Mouse (Mus musculus) c-Kit-positive CD71-positive TER-119-negative erythroid progenitor cells, embryonic 14.5 days (primary cell): ENCODE results near the gene Glyr1.

ENCODE experiments used
- DNase-seq: peaks from one replicate; pipeline ENCODE4 v3.0.0-alpha.2; 2013; ENCODE audit warnings: low read depth

Gene Glyr1

DNA sequence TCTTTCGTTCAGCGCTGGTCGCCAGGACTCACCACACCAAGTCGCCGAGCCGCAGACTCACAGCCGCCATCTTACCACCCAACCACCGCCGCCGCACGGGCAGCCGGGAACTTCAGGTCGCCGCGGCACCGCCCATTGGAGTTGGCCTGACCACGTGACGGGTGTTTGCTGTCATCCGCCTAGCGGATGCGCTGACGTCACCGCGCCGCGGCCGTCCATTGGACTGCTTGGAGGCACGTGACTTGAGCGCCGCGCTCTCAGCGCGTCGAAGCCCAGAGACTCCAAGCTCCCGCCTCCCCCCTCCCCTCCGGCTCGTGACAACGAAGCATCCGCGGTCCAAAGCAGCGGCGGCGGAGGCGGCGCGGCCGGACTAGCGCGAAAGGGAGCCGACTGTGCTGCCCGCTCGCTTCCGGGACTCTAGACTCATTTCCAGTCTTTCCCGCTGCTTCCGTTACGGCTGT, at the start of gene Glyr1, which contains the start of gene Ubn1:
Gene Glyr1 (minus strand): TSS at position 90 of the 461 bp plus-strand sequence.
Gene Ubn1 (plus strand): TSS at position 284 of the 461 bp plus-strand sequence.
- peak; percentile 98 for DNase-seq

DNA sequence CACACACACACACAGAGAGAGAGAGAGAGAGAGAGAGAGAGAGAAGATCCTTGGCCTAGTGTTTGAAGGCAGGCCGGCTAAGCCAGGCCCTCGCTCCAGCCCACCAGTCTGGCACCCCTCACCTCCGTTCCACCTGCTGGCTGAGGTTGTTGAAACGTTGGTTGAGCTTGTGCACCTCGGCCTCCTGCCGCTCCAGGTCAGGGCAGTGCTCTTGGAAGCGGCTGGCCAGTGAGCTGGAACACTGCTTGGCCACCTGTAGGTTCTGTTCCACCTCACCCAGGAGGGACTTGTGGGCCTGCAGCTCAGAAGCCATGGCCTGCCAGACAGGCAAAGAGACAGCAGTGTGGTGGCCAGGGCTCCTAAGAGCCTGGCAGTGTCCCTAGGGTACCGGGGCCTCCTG, 46.8 kb upstream of the Glyr1 start:
- no peak for DNase-seq

DNA sequence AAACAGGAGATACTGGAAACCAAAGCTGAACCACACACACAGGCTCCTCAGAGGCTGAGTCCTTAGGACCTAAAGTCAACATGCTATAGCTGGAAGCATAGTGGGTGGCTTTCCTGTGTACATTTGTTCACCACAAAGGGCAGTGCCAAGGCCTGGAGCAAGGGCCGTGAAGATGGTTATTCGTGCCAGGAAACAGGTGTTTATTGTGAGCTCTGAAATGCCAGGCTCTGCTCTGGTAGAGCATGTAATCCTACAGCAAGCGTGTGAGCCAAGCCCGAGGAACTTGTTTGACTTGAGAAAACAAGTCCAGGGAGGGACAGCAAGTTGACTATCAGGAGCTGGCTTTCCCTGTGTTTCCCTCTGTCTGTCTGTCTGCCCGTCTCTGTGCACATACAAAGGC, 43.6 kb upstream of the Glyr1 start:
- no peak for DNase-seq

DNA sequence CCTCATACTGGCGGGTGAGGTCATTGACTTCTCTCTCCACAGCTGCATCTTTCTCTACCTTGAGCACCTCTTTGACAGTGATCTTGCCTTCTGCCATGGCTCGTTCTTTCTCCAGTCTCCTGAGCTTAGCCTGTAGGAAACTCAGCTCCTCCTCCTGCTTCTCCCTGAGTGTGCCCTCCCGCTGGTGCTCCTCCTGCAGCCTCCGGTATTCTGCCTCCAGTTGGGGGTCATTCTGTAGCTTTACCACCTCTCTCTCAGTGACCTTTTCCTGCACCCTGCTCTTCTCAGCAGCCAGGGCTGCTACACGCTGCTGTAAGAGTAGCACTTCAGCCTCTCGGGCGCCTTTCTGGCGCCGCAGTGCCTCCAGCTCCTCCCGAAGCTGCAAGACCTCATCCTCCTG, 39.4 kb upstream of the Glyr1 start:
- no peak for DNase-seq

DNA sequence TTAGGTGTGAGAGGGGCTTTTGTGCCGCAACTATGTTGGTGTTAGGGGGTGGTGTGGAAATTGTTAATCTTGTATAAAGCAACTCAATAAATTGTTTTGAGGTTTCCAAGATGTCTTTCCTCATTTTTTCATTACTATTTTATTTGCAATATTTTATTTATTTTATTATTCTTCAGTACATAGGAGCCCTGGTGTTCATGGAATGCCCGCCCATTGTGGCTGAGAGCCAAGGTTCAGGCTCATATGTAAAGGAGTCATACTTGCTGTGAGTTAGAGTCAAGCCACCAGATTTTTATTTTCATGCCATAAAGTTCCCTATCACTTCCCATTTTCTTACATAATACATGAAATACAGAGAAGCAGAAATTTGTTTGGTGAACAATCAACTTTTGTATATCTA, 36.5 kb upstream of the Glyr1 start:
- DNase-seq: no peak

DNA sequence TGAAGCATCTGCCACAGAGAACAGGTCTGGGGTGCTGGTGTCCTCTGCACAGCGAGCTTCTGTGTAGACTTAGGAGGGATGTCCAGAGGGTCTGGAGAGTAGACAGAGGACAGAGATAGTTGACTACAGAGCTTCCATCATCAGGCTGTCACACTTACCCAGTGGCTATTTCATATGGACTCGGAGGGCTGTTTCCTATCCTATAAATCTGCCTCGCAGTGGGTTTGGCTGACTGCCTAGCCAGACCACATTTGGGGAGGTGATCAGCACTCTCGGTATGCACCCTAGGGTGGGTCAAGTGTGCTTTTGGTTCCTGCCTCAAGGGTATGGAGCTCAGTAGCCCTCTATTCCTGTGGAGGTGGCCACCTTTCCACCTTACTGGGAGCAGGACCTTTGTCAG, 35.5 kb upstream of the Glyr1 start:
- no peak for DNase-seq

DNA sequence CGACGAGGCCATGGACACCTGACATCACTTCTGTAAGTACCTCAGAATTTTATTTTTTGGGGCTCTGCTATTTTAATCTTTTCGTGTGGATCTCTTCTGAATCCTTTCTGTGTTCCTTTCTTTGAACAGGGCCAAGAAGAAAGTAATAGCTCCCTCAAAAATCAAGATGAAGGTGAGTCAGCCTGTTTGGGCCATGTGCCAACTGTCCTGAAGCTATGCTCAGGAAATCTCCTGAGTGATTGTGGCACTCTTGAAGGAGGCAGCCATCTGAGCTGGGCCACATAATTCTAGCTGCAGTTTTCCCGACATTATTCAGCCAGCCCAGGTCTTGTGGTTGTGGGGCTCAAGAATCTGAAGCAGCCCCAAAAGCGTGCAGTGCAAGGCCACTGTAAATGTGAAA, 24.7 kb upstream of the Glyr1 start:
- DNase-seq: no peak

DNA sequence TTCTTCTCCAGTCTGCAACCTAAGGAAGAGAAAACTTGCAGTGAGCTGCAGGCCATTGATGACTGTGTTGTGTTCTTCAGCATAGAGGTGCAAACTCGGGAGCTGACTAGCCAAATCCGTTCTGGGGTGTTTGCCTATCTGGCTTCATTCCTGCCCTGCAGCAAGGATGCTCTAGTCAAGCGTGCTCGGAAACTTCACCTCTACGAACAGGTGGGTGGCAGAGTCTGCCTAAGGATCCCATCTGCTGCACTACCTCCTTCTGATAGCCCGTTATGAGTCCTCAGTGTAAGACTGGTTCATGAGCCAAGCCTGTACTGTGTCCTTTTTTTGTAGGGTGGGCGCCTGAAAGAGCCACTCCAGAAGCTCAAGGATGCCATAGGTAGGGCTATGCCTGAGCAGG, 22.3 kb upstream of the Glyr1 start:
- no peak for DNase-seq

DNA sequence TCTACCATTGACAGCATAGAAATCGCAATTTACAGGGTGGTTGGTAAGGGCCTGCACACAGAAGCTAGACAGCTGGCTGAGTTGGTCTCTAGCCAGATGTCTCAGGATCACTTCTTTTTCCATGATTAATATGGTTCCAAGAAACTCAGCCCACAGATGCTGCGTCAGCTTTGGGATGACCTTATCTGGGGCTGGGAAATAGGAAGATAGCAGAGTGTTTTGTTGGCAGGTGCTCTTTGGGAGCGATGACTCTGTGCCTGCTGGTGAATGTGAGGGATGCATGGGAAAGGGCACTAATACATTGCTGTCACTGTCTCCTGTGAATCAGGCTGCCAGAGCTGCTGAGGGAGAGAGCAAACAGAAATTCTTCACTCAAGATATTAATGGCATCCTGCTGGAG, 20.7 kb upstream of the Glyr1 start:
- DNase-seq: no peak

DNA sequence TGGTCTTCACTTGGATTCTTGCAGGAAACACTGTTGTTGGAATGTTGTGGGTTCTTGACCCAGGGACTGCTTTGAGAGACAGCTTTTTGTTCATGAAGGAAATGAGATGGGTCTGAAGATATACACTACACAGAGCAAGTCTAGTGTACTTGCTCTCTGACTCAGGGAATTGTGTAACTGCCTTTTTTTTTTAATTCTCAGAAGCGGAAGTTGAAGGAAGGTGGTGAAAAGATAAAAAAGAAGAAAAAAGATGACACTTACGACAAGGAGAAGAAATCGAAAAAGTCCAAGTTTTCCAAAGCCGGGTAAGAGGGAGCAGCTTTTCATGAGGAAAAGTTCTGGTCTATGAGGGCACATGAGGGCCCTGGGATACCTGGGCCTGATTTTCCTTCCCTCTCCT, 13.8 kb upstream of the Glyr1 start:
- no peak for DNase-seq

DNA sequence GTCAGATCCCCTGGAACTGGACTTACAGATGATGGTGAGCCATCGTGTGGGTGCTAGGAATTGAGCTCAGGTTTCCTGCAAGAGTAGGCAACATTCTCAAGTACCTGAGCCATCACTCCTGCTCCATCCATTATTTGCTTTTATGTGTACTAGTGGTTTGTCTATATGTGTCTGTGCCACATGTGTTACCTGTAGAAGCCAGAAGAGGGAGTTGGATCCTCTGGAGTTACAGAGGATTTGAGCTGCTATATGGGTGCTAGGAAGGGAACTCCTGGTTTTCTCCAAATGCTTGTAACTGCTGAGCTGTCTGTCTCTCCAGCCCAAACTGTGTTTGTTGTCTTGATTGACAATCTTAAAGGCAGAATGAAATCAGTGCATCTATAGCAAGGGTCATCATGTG, 8.5 kb upstream of the Glyr1 start:
- no peak for DNase-seq

DNA sequence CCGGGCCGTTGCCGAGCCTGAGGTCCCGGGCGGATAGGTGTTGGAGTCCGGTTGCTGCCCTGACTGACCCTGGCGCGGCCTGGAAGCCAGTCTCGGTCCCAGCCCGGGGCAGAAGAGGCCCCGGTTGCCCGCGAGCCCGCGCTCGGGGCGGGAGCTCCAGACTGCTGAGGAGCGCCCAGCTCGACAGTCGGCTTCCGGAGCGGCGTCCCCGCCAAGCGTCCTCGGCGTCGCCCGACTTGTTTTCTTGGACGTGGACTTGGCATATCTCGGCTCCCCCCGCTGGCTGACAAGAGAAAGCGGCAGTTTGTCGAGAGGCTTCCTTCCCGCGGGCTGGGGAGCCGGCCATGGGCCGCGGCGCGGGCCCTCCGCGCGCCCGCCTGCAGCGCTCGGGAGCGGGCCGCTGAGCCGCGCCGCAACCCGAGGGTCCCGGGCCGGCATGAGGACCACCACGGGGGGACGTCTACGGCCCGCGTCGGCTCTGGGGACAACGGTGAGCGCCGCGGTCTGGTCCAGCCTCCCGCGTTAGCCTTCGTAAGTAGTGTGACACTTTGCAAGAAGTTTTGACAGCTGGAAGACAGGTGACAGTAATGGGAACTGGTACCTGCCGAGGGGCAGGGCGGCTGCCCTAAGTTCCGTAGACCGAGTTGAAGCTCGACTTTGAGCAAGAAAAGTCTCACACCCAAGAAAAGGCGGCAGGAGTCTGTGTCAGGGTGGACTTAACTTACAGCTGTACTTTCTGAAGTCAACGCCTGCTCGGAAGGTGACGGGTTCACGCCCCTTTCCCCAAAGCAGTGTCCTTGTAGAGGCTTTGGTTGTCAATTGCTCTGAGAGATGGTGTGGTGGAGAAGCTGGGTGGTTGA, 818 bp upstream of the Glyr1 start:
- peak; percentile 52 for DNase-seq

DNA sequence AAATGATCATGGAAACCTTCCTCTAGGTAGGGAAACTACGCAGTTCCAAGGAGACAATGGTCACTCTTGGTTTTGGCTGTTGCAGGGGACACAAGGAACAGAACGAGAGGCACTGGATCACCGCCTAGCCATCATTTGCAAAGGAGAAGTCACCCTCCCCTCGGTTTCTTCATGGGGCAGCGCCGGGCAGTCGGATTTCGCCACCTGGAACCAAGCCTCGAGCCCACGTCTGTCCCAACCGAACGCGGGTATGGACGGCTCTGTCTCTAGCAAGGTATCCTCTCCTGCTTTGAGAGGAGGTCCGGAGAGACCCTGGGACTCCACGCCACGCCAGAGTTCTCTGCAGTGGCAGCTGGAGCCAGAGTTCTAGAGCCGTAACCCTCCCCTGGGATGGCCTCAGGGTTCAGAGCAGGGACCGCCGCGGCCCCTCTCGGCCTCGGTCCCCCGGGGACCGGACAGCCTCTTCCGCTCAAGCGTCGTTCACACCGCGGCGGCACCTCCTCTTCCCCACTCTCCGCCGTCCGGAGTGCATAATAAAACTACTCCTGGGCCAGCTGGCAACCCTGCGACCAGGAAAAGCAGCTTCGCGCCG, 385 bp downstream of the Glyr1 start:
- DNase-seq: peak; percentile 14

DNA sequence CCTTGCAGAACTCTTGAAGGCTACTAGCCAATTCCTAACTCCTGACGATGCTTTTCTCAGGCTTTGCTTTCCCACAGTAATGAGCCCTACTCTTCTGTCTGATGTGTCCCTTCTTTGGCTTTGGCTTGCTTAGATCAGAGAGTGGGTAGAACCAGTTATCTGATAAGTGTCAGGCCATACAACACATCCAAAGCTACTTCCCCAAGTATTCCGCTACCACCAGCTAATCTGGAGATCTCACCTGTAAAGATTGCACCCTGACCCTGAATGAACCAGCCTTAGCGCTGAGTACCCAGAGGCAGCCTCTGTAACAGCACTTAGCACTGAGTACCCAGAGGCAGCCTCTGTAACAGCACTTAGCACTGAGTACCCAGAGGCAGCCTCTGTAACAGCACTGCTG, 4.3 kb downstream of the Glyr1 start:
- no peak for DNase-seq

DNA sequence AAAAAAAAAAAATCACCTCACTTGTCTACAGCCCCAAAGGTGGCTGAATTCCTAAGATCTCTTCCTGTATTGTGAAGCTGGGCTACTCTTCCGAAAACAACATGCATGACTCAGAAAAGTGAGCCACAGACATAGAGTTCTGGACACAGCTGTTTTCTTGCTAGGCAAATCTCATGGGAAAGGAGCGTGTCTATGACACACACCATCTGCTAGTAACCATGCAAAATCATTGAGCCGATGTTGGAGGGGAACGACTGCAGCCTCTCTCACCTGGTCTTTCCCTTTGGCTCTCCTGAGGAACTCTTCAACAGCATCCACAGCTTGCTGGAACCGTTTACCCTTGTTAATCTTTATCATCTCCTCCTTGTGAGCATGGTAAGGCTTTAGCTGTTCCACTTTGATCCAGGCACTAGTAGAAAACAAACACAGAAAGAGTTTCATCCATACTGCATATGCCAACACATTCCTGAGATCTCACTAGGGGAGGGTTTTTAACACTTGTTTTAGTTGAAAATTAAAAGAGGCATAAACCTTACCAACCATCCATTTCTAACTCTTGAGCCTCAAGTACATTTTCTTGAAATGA, 12.9 kb downstream of the Glyr1 start:
- no peak for DNase-seq

DNA sequence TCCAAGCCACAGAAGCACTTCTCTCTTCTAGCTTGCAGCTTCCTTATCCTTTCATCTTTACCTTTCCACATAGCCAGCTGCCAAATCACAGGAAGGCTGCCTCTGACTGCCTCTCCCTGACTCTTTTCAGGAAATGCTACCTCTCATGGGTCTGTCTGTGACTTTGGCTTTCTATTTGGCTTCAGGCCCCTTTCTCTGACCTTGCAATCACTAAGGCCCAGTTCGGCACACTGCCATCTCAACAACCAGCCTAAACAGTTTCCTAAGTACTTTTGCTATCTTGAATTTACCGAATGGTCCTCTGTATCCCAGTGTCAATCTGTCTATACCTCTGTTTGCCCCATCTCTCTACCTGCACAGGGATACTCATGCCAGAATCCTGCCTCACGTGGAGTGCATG, 14.1 kb downstream of the Glyr1 start:
- DNase-seq: no peak

DNA sequence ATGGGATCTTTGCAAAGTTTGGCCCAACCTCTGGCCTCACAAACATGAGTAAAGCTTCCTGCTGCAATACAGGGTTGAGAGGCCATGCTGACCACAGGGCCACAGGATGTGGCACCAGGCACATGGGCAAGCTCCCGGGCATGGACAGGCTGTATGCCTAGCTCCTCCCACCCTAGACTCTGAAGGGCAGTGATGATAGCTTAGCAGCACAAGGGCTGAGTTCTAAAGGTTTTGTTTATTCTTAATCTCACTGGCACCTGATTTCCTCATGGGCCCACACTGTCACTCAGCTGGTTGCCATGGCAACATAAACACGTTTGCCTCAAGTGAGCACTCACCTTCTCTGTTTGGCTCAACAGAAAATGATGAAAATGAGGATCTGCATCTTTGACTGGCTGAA, 19.8 kb downstream of the Glyr1 start:
- no peak for DNase-seq

DNA sequence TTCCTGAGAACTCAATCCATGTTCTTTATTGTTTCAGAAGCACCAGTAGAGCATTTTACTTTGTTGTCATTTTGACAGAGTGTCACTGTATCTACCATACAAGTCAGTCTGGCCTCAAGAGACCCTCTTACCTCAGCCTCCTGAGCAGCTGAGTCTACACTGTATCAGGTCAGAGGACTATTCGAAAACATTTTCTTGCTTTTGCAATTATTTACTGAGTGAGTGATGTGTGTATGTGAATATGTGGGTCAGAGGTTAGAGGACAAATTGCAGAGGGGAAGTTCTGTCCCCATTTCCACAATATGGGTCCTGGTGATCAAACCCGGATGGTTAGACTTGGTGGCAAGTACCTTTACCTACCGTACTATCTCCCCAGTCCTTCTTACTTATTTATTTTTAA, 25.6 kb downstream of the Glyr1 start:
- no peak for DNase-seq

DNA sequence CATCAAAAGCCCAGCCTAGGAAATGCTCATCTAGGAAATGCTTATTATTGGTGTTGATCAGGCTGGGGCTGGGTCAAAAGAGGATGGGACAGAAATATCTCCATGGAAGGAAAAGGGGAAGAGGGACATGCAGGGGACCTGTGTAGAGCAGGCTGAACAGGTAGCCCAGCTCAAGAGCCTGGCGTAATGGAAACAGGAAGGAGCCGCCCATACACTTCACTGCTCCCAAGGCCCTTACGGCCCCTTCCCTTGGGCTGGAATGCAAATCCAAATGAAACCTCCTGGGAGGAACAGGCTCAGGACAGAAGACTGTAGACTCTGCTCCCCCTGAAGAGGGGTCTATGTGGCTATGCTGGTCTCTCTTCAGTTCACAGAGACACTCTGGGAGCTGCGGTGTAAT, 35.1 kb downstream of the Glyr1 start:
- no peak for DNase-seq

DNA sequence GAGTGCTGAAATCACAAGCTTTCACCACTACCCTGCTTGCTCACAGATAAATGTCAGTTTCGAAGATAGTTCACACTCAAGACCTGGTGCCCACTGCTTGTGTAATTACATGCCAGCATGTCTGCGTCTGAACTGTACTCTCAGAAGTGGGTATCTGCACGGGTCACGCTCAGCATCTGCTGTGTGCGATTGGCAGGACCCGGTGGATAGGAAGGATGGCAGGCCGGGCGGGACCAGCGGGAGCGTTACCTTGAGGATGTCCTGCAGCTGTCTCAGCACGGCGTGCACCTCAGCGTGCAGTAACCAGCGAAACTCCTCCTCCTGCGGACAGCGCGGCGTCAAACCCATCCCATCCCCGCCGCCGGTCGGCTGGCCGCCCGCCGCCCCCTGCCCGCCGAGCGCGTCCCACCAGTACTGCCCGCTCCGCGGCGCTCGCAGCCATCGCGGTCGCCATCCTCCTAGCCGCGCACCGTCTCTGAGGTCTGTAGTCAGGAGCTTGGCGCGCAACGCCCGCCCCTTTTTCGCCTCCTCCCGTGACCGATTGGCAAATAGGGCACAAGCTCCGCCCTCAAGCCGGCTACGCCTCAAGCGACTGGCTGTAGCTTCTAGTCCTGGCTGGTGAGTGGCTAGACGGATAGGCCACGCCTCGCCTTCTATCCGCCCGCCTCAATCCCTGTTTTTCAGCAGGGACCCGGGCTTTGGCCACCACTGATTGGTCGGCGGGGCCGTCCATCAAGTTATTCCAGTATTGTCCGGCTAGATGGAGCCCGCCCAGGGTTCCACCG, 36.4 kb downstream of the Glyr1 start, which contains the start of gene Rogdi:
Gene Rogdi (minus strand): TSS at position 500 of the 785 bp plus-strand sequence.
- peak; percentile 95 for DNase-seq

DNA sequence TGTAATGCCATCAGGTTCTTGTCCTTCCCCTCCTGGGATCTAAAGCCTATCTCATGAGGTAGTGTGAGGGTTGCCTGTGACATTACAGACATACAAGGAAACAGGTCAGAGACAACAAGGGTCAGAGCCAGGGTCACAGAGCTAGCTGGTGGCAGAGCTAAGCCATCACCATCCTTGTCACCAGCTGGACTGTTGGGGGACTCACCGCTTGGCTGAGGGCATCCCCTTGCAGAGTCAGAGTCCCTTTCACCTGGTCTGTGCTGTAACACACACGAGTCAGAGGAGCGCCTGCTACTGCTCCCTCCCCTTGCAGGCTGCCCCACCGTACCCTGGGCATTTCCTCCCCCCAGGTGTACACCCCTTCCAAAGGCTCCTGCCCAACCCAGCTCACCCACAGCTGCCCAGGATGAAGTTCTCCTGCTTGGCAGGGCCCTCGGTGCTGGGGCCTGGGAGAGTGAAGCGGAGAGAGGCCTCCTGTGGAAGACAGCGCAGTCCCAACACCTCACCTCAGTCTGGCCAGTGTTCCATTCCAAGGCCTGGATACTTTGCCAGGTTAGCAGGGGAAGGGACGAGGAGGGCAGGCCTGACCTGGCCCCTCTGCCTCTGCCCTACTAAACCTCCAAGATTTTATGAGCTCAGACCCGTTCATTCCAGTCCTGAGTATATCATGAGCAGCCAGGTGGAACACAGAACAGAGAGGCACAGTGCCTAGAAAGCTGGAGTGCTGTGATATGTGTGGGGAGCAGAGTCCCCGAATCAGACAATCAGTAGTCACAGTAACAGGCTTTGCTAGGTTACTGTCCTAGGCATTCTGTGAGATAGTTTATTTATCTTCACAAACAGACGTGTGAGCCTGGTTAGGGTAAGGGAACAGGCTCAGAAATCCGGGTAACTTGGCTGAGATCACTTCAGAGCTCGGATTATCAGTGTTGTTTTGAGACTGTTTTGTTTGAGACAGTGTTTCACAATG, 37.3 kb downstream of the Glyr1 start:
- peak; percentile 86 for DNase-seq
